Mouse (Mus musculus): ENCODE measurements around the gene Rpl13a.
"Not testable (repeated sequence)": the region's sequence is repeated elsewhere in the genome, so short reads cannot be mapped to it uniquely, and the experiment has no call there.

The Rpl13a gene

GRCm38 (mm10) chr7:45118336-45118735, 10.2 kb downstream of the Rpl13a start:
- no peak for DNase-seq (ENCODE audit: low read depth, low spot score)

DNA sequence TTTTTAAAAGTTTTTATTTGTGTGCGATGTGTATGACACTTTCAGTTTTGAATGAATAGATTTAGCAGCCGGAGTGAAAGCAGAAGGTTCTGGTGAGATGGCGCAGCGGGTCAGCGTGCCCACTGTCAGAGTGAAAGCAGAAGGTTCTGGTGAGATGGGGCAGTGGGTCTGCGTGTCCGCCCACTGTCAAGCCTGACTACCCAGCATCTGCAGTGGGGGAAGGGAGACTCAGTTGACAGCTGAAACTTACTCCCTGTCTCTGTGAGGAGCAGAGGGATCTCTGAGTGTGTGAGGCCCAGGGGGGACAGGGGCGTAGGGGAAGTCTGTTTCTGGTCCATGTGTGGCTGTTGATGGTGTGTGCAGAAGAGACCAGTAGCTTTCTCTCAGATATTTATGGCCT, 11.0 kb downstream of the Rpl13a start:
- DNase-seq (ENCODE audit: low read depth, low spot score): no peak

- DNase-seq (ENCODE audit: low read depth, low spot score): no peak
Observed at GRCm38 (mm10) chr7:45113476-45113875, 15.1 kb downstream of the Rpl13a start.

- no peak for DNase-seq (ENCODE audit: low read depth, low spot score)
Observed at GRCm38 (mm10) chr7:45112529-45112928, 16.0 kb downstream of the Rpl13a start.

- no peak for DNase-seq (ENCODE audit: low read depth, low spot score)
Observed at GRCm38 (mm10) chr7:45111940-45112339, 16.6 kb downstream of the Rpl13a start.

- not testable (repeated sequence) for DNase-seq (ENCODE audit: low read depth, low spot score)
Observed at GRCm38 (mm10) chr7:45110089-45110488, 18.5 kb downstream of the Rpl13a start.

- DNase-seq (ENCODE audit: low read depth, low spot score): no peak
Observed at GRCm38 (mm10) chr7:45107052-45107645, 21.4 kb downstream of the Rpl13a start.

DNA sequence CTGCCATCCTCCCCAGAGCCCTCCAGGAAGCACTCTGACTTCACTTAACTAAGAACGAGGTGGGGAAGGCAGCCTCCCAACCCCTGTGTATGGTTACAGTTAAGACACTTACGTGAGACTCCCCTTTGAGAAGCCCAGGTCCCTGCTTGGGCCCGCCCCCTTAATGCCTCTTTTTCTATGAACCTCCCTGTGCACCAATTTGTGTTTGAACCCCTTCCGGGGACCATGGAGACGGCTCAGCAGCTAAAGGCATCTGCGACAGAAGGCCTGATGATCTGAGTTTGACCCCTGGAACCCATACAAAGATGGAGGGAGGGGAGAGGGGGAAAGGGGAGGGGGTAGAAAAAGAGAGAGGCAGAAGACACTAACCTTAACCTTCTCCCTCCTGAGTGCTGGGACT, 22.1 kb downstream of the Rpl13a start:
- no peak for DNase-seq (ENCODE audit: low read depth, low spot score)

GRCm38 (mm10) chr7:45105491-45105890, 23.1 kb downstream of the Rpl13a start:
- DNase-seq (ENCODE audit: low read depth, low spot score): no peak

- no peak for DNase-seq (ENCODE audit: low read depth, low spot score)
Observed at GRCm38 (mm10) chr7:45104941-45105340, 23.6 kb downstream of the Rpl13a start.

- peak; percentile 98 for DNase-seq (ENCODE audit: low read depth, low spot score)
Observed at GRCm38 (mm10) chr7:45103652-45104180, 24.8 kb downstream of the Rpl13a start, which contains the start of gene Fcgrt. Gene Fcgrt, minus strand, starts transcription at chr7:45103851.

DNA sequence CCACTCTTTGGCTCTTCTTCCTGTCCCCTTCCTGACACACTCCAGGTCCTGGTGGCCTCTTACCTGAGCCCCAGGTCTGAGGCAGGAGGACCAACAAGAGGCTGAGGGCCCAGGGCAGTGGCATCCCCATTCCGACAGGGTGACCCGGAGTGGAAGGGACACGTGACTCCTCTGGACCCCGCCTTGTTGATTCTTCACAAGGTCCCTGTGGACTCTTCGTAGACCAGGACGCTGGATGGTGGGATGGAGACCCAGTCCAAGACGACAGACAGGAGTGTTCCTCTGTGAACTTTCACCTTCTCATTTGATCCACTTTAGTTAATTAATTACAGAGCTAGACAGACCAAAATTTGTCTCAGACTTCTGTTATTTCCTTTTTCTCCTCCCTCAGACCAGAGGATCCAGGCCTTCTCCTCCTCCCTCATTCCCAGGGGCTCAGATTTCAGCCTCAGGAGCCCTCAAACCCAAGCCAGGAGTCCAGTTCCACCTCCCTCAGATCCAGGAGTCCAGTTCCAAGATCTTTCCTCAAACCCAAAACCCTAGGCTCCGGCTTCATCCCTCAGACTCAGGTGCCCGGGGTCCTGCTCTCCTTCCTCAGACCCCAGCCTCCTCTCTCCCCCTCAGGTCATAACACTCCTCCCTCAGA, 25.5 kb downstream of the Rpl13a start:
- no peak for DNase-seq (ENCODE audit: low read depth, low spot score)

DNA sequence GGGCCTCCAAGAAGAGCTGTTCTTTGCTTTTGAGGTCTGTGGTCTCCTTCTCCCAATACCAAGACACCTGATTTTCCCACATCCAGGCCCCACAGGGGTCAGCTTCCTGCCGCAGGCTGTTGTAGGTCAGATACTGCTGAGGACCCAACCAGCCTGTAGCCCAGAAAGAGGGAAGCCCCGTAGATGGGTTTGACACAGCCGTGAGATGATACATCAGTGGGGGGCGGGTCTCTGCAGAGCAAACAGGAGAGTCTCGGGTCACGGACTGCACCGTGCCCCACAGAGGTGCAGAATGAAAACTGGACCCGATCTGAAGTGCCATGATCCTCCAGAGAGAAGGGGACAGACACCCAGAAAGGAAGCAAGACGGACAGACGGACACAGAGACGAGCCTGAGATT, 26.1 kb downstream of the Rpl13a start:
- no peak for DNase-seq (ENCODE audit: low read depth, low spot score)

- no peak for DNase-seq (ENCODE audit: low read depth, low spot score)
Observed at GRCm38 (mm10) chr7:45100046-45100445, 28.5 kb downstream of the Rpl13a start.

- DNase-seq (ENCODE audit: low read depth, low spot score): no peak
Observed at GRCm38 (mm10) chr7:45098541-45099240, 29.9 kb downstream of the Rpl13a start.

DNA sequence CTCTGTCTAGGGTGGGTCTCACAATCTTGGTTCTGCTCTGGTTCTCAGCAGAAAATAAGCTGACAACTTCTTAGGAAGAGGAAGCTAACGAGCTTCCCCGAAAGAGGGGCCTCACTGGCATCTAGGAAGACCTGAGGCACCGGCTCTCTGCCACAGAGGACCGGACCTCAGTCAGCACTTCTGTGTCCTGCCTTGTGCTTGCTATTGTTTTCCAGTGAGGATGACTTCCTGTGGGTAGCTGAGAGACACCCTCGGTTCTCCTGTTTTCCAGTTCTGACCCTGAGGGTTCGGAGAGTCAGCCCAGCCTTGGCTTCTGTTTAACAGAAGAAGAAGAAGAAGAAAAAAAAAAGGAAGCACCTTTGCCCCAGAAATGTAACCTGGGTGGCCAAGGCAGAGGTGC, 31.1 kb downstream of the Rpl13a start:
- no peak for DNase-seq (ENCODE audit: low read depth, low spot score)

- DNase-seq (ENCODE audit: low read depth, low spot score): not testable (repeated sequence)
Observed at GRCm38 (mm10) chr7:45095965-45096364, 32.6 kb downstream of the Rpl13a start.

DNA sequence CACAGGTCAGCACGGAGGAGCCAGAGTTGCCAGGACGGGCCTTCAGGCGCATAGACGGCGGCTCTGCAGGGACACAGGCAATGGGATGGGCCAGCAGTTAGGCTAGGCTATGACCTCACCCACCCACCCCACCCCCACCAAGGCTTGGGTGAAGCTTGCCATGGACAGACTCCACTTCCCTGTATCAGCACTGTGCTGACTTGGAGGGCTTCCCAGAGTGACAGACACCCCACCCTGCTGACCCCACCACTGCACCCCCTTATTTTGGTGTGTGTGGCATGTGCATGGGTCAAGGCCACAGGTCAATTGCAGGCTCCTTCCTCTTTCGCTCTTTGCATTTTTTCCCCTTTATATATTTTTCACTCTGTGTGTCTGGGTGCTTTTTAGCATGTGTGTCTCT, 33.2 kb downstream of the Rpl13a start:
- no peak for DNase-seq (ENCODE audit: low read depth, low spot score)

DNA sequence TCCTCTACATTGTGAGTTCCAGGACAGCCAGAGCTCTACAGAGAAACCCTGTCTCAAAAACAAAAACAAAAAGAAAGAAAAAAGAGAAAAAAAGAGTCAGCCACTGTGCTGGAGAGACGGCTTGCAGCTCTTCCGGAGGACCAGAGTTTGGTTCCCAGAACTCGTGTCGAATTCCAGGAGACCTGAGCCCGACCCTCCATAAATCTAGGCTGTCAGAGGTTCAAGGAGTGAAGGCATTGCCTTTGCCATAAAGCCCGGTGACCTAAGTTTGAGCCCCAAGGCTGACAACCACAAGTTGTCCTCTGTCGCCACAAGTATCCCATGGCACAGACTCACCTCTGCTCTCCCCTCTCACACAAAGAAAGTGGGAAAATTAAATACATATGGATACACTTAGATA, 34.4 kb downstream of the Rpl13a start:
- DNase-seq (ENCODE audit: low read depth, low spot score): no peak

GRCm38 (mm10) chr7:45093516-45093905, 35.0 kb downstream of the Rpl13a start:
- no peak for DNase-seq (ENCODE audit: low read depth, low spot score)

GRCm38 (mm10) chr7:45092828-45093515, 35.6 kb downstream of the Rpl13a start:
- DNase-seq (ENCODE audit: low read depth, low spot score): no peak

- peak; percentile 88 for DNase-seq (ENCODE audit: low read depth, low spot score)
Observed at GRCm38 (mm10) chr7:45092048-45092447, 36.5 kb downstream of the Rpl13a start, which contains the start of gene Rcn3. Gene Rcn3, minus strand, starts transcription at chr7:45092221.
